Mouse (Mus musculus): ENCODE data around the gene Gm20509. TPM values are rescaled to one million over a fixed set of nuclear protein-coding genes. Genes with fewer than 3 reads are reported as not detected.
"Not testable (repeated sequence)": the region's sequence is repeated elsewhere in the genome, so short reads cannot be mapped to it uniquely, and the experiment has no call there.

Gm20509 gene
- total RNA-seq (2015; ENCODE audit: low replicate concordance) (not detected in 2 replicates), total RNA-seq (2017; ENCODE audit: low replicate concordance) (not detected in 2 replicates)

DNA sequence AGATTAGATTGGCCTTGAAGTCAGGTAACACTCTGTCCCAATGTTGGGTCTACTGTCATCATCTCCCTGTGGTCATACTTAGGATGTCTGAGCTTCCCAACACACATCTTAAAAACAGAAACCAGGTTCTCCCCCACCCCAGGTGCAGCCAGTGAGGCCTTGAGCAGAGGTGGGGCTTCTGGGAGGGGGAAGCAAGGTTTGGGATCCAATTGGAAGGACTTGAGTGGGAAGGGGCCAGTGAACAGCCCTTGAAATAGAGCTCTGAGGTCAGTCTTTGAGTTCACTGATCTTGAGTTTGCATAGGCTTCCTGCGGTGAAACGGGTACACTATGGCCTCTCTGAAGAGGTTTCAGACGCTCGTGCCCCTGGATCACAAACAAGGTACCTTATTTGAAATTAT is at the start of gene Gm20509:
Gene Gm20509 (plus strand): TSS at position 290 of the 400 bp plus-strand sequence.
- no peak for ATAC-seq (replicated peaks; ENCODE audit: low FRiP score, poor library complexity, severe bottlenecking)

DNA sequence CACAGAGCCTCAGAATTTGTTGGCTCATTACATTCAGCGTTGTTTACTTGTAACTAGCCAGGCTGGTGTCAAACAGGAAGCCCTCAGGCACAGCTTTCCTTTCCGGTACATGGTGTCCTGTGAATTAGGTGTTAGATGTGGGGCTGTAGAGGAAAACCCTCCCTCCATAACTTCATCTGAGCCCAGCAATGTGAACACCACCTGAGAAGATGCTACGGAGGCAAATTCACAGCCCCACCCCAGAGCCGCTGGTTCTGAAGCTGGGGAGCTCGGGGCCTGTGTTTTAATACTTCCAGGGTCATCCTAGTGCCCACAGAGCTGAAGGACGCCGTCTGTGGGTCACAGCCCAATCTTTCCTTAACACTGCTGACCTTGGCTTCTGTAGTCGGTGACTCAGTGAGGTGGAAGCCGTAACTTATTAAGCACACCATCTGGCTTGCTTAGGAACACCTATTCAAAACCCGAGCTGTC is 46.8 kb upstream of the Gm20509 start:
- ATAC-seq (replicated peaks; ENCODE audit: low FRiP score, poor library complexity, severe bottlenecking), result no peak

DNA sequence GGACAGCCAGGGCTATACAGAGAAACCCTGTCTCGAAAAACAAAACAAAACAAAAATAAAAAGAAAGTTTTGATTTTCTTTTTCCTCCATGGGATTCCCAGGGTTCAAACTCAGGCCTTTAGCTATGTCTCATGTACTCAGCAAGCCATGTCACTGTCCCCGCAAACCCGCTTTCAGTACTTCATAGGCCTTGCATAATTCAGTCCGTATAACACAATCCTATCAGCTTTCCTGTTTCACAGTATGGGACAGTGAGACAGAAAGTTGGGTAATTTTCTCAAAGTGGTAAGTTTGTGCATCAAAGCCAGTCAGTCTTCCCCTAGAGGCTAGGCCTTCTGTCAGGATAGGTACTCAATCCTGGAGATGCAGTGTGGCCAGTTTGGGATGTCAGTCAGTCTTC is 43.0 kb upstream of the Gm20509 start:
- no peak for ATAC-seq (replicated peaks; ENCODE audit: low FRiP score, poor library complexity, severe bottlenecking)

DNA sequence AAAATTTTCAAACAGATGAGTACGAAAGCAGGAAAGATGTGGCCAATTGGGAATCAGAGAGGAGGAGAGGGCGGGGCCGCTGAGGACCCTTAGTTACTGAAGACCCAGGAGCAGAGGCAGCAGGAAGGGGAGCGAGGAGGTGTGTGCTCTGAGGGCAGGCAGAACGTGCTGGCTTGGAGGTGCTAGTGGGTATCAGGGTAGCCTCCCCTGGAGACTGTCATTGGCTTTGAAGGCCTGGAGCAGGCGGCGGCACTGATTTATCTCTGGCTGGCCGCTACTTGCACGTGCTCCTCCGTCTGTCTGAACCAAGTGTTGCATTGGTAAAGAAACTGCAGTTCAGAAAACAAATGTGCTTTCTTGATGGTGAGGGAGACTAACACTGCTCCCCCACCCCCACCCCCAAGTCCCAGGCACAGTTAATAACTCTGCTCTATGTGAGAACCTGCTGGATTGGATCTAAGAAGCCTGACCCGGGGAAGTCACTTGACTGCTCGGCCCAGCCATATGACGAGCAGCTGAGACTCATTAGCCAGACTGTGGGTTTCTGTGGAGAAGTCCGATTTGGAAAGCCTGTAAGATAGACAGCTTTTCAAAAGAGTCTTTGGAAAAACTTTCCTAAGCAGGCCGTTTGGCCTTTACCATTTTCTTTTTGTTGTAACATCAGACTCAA is 38.5 kb upstream of the Gm20509 start:
- no peak for ATAC-seq (replicated peaks; ENCODE audit: low FRiP score, poor library complexity, severe bottlenecking)

DNA sequence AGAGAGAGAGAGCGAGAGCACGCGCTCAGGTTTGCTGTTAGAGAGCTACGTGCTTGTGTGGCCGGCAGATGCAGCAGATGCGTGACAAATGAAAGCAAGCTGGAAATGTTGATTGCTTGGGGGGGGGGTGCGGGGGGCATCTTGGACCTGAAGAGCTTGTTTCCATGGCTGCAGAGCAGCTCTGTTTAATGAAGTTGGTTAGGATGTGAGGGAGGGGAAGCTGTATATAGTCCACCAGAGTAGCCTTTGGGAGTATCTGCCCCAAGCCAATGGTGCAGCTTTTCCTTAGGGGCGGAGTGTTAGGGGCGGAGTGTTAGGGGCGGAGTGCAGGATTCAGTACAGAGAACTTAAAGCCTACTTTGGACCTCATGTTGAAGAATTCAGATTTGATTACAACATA is 35.2 kb upstream of the Gm20509 start:
- no peak for ATAC-seq (replicated peaks; ENCODE audit: low FRiP score, poor library complexity, severe bottlenecking)

DNA sequence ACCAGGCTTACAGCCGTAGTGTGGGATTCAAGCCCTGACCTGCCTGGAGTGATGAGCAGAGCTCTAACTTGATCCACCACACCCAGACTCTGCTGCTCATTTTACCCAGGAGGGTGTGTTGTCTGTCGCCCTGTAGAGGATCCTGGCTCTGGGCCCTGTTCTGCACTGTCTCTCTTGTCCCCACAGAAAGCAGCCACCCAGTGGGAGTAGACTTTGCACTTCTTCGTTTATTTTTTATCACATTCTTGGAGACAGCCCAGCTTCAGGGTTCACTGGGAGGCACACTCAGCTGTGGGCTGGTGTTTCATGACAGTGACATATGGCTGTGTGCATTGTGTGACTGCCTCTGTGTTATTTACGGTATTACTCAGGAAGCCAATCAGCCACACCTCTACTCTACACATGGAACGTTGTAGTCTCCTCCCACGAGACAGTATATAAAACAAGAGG is 34.0 kb upstream of the Gm20509 start:
- no peak for ATAC-seq (replicated peaks; ENCODE audit: low FRiP score, poor library complexity, severe bottlenecking)

DNA sequence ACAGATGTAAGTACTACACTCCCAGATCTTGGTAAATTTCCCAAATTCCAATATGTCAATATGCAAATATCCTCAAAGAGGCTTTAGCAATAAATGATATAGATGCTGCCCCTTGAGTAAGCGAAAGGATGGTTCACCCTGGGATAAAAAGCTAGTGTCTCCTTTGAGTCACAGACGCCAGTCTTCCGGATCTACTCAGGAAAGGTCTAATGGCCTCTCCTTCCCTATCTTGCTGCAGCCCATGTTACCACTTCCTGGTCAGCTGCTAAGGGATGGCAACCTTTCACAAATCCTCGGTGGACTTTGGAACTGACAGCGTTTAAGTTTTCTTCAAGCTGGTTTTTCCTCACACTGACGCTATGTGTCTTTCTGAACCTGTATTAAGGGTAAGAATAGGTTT is 33.6 kb upstream of the Gm20509 start:
- no peak for ATAC-seq (replicated peaks; ENCODE audit: low FRiP score, poor library complexity, severe bottlenecking)

DNA sequence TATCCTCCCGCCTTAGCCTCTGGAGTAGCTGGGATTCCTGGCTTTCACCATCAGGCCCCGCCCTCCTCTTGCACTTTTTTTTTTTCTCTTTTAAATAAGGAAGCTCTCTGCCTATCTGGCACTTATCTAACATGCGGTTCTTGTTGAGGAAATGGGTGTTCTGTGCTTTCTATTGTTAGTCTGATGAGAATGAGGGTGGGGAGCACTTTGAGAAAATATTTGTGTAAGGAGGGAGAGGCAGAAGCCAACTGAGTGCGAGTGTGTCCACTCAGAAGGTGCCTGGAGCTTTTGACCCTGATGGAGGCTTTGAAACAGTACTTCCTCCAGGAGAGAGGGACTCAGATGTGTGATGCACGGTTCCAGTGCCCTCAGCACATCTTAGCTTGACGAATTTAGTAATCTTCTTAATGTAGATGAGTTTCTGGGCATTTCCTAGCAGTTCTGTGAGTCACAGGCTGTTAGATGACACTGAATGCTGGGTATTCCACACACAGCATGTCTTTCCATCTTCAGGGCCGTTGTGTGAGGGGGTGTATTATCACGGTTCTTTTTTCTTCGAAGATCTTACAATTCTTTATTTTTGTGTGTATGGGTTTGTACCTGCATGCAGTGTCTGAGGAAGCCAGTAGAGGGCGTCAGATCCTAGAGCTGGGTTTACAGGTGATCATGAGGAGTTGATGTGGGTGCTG is 31.2 kb upstream of the Gm20509 start:
- ATAC-seq (replicated peaks; ENCODE audit: low FRiP score, poor library complexity, severe bottlenecking), result no peak

DNA sequence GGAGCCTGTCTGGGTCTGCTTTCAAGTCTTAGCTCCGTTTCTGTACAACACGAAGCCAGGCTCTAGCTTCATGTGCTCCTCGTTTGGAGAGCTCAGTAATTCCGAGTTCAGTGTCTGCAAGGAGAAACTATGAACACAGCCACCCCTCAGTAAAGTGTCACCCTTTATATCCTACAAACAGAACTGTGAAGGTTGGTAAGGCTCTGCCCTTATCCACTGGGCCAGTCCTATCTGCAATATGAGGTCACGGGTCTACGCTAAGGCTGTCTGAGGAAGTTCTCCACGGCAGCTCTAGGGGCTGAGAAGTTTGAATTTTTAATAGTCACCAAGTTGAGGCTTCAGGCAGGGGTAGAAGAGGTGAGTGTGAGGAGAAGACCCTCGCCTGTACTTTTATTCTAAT is 29.8 kb upstream of the Gm20509 start:
- ATAC-seq (replicated peaks; ENCODE audit: low FRiP score, poor library complexity, severe bottlenecking), result no peak

DNA sequence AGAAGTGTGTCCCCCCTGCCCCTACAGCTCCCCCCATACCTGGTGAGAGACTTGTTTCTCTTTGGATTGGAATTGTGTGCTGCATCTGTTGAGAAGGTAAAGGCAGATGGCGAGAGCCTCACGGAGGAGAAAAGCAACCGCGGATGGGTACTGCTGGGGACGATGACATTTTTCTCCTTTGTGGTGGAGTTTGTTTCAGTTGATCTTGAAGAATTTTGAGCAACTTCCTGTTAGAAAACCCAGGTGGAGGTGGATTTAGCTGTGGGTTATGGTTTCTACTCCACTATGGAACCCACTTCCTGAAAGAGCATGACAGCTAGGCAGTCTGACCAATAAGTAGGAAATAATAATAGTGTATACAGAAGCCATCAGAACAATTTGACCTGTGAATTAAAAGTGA is 29.1 kb upstream of the Gm20509 start:
- no peak for ATAC-seq (replicated peaks; ENCODE audit: low FRiP score, poor library complexity, severe bottlenecking)

DNA sequence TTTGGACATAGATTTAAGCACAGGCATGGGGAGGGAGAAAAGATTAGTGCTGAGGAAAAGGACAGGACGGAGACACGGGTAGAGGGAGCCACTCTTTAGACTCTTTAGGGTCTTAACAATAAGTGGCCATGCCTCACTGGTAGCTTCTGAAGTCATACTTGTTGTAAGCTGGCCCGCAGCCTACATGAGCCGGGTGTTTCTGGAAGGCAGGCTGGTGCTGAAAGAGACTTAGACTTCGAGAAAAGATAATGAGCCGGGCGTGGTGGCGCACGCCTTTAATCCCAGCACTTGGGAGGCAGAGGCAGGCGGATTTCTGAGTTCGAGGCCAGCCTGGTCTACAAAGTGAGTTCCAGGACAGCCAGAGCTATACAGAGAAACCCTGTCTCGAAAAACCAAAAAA is 22.9 kb upstream of the Gm20509 start:
- ATAC-seq (replicated peaks; ENCODE audit: low FRiP score, poor library complexity, severe bottlenecking), result not testable (repeated sequence)

DNA sequence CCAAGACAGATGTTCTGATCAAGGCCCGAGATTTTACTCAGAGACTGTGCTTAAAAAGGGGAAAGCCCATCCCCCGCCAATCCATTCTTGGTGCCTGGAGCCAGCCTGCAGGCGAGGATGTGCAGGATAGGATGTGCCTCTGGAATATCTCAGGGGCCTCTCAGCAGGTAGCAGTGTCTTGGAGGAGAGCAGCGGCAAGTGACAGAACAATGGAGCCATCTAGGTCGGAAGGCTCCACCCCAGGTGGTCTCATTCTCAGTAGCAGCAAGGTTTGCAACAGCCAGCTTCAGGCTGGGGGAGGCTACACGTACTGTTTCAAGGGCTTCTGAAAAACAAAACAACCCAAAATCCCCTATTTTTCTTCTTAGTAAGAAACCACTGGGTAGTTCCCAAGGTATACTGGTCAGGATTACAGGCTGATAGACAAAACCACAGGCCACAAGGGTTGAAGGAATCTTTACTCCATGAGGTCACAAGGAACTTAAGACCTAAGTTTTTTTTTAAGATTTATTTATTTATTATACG is 22.4 kb upstream of the Gm20509 start:
- no peak for ATAC-seq (replicated peaks; ENCODE audit: low FRiP score, poor library complexity, severe bottlenecking)

DNA sequence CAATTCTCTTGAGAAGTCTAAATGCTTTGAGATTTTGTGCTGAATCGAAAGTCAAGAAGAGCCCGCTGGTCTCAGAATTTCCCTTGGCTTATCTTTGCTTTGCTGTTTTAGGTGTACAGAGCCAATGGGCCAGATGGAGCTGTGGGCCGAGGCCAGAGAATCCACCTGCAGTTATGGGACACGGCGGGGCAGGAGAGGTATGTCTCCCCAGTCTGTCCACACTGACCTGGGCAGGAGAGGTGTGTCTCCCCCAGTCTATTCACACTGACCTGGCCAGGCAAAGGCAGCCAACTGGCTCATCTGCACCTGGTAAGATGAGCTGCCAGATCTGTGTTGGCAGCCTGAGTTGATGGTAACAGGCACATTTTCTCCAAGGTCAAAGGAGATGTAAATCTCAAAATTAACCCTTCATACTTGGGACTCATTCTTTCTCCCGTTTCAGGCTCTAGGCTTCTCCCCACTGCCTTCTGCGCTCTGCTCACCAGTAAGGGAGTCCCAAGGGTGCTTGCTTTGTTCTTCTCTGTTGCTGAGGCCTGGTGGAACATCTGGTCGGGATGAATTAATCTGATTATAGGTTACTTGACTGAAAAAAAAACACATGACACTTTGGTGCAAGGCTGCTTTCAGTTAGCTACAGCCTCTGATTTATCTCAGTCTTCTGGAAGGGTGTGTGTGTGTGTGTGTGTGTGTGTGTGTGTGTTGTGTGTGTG is 19.8 kb upstream of the Gm20509 start:
- ATAC-seq (replicated peaks; ENCODE audit: low FRiP score, poor library complexity, severe bottlenecking), result no peak

DNA sequence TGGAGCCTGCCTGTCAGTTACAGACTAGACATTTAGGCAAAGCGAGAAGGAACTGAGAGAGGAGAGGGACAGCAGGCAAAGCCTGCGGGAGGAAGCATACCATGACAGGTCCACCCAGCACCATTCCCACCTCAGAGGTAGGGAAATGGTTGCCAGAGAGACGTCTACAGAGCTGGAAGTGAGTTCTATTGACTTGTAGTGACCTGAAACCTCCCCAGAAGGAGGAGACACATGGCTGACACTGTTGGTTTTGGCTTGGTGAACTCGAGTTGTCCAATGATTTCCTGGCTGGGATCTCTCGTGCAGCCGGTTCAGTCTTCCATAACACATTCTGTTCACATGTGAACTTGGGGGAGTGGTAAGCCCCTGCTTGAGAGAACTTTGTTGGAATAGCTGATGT is 18.3 kb upstream of the Gm20509 start:
- ATAC-seq (replicated peaks; ENCODE audit: low FRiP score, poor library complexity, severe bottlenecking), result no peak

DNA sequence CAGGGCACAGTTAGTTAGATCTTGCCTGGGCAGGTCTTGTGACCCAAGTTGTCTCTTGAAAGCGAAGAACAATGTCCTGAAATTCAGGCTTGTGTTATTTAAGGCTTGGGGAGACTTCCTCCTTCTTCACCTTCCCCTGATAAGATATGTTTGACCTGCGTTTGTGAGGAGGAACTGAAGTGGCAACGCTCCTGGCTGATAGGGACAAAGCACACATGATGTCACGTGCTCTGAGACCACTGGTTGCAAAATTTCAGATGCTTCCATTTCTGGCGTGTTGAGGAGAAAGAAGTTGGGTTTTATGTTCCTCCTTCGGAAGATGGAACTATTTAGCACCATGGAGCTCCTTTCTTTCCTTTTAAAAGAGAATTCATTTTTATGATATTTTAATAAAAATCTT is 16.4 kb upstream of the Gm20509 start:
- ATAC-seq (replicated peaks; ENCODE audit: low FRiP score, poor library complexity, severe bottlenecking), result no peak

DNA sequence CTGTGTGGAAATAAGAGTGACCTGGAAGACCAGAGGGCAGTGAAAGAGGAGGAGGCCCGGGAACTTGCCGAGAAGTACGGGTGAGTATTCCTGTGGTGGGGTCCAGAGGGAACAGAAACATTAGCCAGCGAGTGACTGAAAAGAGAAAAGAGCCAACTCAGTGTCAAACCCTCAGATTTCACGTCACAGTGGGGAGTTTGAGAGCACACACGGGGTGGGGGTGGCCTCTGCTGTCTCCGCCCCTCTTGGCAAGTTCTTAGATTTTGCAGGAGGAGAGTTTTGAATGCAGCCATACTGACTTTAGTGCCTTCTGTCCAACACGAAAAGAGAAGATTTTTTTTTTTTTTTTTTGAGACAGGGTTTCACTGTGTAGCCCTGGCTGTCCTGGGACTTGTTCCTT is 15.1 kb upstream of the Gm20509 start:
- no peak for ATAC-seq (replicated peaks; ENCODE audit: low FRiP score, poor library complexity, severe bottlenecking)

DNA sequence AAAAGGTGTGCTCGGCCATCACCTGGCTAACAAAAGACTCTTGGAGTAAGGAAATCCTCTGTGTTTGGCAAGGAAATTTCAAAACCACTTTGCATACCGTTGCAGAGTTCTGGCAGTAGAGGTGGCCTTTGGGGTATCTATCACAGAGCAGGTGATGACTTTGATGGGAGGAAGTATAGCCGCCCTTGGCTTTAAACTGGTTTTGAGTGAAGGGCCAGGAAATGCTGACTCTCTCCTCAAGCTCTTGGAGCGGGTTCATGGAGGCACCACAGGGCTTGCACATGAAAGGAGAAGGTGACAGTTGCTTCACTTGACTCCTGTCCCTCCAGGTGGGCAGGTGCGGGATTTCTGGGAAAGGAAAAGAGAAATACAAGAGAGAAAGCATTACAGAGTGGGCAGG is 14.7 kb upstream of the Gm20509 start:
- ATAC-seq (replicated peaks; ENCODE audit: low FRiP score, poor library complexity, severe bottlenecking), result no peak

DNA sequence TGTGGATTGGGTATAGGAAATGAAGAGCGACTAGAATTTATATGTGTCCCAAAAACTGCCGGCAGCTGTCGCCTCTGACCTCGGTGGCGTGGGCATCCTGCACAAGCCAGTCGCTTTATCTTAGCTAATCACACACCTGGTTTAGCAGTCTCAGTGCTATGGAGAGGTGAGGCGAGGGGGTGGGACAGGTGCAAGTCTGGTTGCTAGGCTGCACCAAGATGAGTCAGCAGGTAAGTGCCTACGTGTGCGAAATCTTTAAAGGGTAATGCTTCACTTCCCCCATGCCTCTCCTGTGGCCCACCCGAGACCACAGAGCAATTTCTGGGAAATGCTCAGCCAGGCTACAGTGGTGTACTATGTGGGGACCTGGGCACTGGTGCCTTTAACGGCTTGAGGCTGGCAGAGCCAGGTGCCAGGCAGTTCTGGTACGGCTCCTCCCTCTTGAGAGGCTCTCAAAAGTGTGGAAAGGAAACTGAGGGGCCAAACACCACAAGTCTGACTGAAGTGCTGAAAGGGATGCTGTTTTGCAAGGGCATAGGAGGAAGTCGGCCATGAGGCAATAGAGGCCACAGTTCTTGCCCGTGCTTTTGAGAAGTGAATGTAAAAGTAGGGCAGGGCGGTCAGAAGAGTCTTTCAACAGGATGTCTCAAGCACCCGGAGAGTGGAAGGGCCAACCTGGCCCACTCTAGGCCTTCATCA is 12.9 kb upstream of the Gm20509 start:
- no peak for ATAC-seq (replicated peaks; ENCODE audit: low FRiP score, poor library complexity, severe bottlenecking)

DNA sequence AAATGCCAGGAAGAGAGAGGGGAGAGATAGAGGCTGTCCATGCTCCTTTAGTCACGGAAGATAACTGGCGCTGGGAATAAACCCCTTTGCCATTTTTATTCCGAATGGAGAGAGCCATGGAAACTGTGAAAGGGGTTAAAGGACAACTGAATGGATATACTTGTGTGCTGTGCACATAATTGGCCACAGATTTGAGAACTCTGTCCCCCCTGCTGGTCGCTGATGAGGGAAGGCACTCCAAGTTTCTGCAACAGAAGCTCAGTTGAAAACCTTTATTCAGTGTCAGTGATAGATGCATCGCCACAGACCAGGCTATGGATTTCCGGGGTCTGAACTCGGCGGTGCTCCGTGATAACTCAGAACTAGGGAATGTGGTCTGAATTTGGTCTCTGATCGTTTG is 12.1 kb upstream of the Gm20509 start:
- ATAC-seq (replicated peaks; ENCODE audit: low FRiP score, poor library complexity, severe bottlenecking), result no peak

DNA sequence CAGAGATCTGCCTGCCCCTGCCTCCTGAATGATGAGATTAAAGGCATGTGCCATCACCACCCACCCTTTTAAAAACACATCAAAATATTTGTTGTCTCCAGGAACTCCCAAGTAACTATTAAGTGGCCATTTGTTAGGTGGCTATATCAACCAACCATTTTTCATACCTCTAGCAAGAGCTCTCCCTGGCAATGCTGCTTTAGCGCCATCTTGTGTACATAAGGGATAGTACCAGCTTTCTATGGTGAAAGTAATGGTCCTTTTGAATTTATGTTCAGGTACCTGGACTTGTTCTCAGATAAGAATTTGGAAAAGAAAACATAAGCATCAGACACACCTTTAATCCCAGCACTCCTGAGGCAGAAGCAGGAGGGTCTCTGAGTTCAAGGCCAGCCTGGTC is 10.5 kb upstream of the Gm20509 start:
- ATAC-seq (replicated peaks; ENCODE audit: low FRiP score, poor library complexity, severe bottlenecking), result no peak
